Mouse (Mus musculus) erythroblast, embryonic 14.5 days (primary cell): ENCODE results near the gene Nmur1. TPM values are rescaled to one million over a fixed set of nuclear protein-coding genes. Genes with fewer than 3 reads are reported as not detected.

ENCODE experiments used
- H3K27me3 ChIP-seq: 2 replicates; pipeline ENCODE4 v1.6.1; 2012; ENCODE audit warnings: inconsistent platforms; ENCODE audit not compliant: control insufficient read depth
- H3K36me3 ChIP-seq: 2 replicates; pipeline ENCODE4 v1.6.1; 2012; ENCODE audit warnings: mild to moderate bottlenecking, inconsistent platforms; ENCODE audit not compliant: control insufficient read depth
- H3K4me1 ChIP-seq: 2 replicates; pipeline ENCODE4 v1.6.1; 2012; ENCODE audit warnings: inconsistent platforms; ENCODE audit not compliant: control insufficient read depth
- H3K4me3 ChIP-seq: replicated peaks from 2 replicates; pipeline ENCODE3; 2012; ENCODE audit warnings: moderate library complexity, mild to moderate bottlenecking, inconsistent platforms
- H3K9me3 ChIP-seq: 2 replicates; pipeline ENCODE4 v1.6.1; 2012; ENCODE audit warnings: low read length, inconsistent platforms, mixed read lengths; ENCODE audit not compliant: control insufficient read depth
- GATA1 ChIP-seq: IDR thresholded peaks from 2 replicates; pipeline ENCODE4 v1.6.1; 2012; ENCODE audit warnings: low read length, inconsistent platforms, mixed read lengths
- TAL1 ChIP-seq: IDR thresholded peaks from 3 replicates; pipeline ENCODE4 v1.6.1; 2012; ENCODE audit warnings: low read length, inconsistent platforms, mixed read lengths
- polyA plus RNA-seq: library from polyadenylated mRNA; stranded (reverse); fragments of >175 nt; gene quantifications from 2 replicates; pipeline ENCODE4 v1.2.3, GENCODE M21; 2012

The Nmur1 gene
- polyA plus RNA-seq, 1 experiment, result not detected

GRCm38 (mm10) chr1:86421007-86421406 lies 5.0 kb downstream of the Nmur1 start:
- Histone ChIP-seq H3K4me1 (peaks cover 3% of the 10 kb centered on the region), H3K9me3 (no peaks in the 10 kb centered on the region), H3K36me3 (no peaks in the 10 kb centered on the region), H3K4me3 (no peak overlapping the region), H3K27me3 (no peaks in the 10 kb centered on the region)
- no peak for TF ChIP-seq TAL1
- no peak for TF ChIP-seq GATA1

GRCm38 (mm10) chr1:86416321-86416720 lies 9.7 kb downstream of the Nmur1 start:
- Histone ChIP-seq H3K27me3 (no peaks in the 10 kb centered on the region; the same call in 1 of the 2 replicates), H3K9me3 (no peaks in the 10 kb centered on the region), H3K36me3 (no peaks in the 10 kb centered on the region), H3K4me3 (no peak overlapping the region), H3K4me1 (peaks cover 9% of the 10 kb centered on the region)
- no peak for TF ChIP-seq TAL1
- TF ChIP-seq GATA1, result no peak

- H3K4me3 ChIP-seq, result no peak overlapping the region
- TF ChIP-seq GATA1, result no peak
- TF ChIP-seq TAL1, result no peak
Measured at GRCm38 (mm10) chr1:86415612-86416184, 10.3 kb downstream of the Nmur1 start.

GRCm38 (mm10) chr1:86415144-86415543 lies 10.9 kb downstream of the Nmur1 start:
- H3K27me3 ChIP-seq, result no peaks in the 10 kb centered on the region; the same call in 1 of the 2 replicates
- H3K9me3 ChIP-seq, result no peaks in the 10 kb centered on the region
- no peak overlapping the region for H3K4me3 ChIP-seq
- TF ChIP-seq GATA1, result no peak
- TF ChIP-seq TAL1, result no peak
- peaks cover 9% of the 10 kb centered on the region for H3K4me1 ChIP-seq
- H3K36me3 ChIP-seq, result no peaks in the 10 kb centered on the region

More at GRCm38 (mm10) chr1:86415612-86416184, 10.3 kb downstream of the Nmur1 start:
- Histone ChIP-seq H3K27me3 (no peaks in the 10 kb centered on the region; the same call in 1 of the 2 replicates), H3K9me3 (no peaks in the 10 kb centered on the region), H3K4me1 (peaks cover 9% of the 10 kb centered on the region), H3K36me3 (no peaks in the 10 kb centered on the region)

GRCm38 (mm10) chr1:86414715-86415114 lies 11.3 kb downstream of the Nmur1 start:
- H3K36me3 ChIP-seq, result no peaks in the 10 kb centered on the region
- H3K4me3 ChIP-seq, result no peak overlapping the region
- H3K9me3 ChIP-seq, result no peaks in the 10 kb centered on the region
- peaks cover 9% of the 10 kb centered on the region for H3K4me1 ChIP-seq
- no peak for TF ChIP-seq TAL1
- TF ChIP-seq GATA1, result no peak
- H3K27me3 ChIP-seq, result no peaks in the 10 kb centered on the region; the same call in 1 of the 2 replicates

GRCm38 (mm10) chr1:86409476-86409875 lies 16.6 kb downstream of the Nmur1 start:
- H3K9me3 ChIP-seq, result peaks cover 3% of the 10 kb centered on the region; the same call in 1 of the 2 replicates
- no peaks in the 10 kb centered on the region for H3K4me1 ChIP-seq
- no peak for TF ChIP-seq GATA1
- TF ChIP-seq TAL1, result no peak
- no peaks in the 10 kb centered on the region for H3K27me3 ChIP-seq
- no peaks in the 10 kb centered on the region for H3K36me3 ChIP-seq
- no peak overlapping the region for H3K4me3 ChIP-seq

- H3K4me1 ChIP-seq, result no peaks in the 10 kb centered on the region
- no peaks in the 10 kb centered on the region for H3K36me3 ChIP-seq
- peaks cover 3% of the 10 kb centered on the region; the same call in 1 of the 2 replicates for H3K9me3 ChIP-seq
- H3K27me3 ChIP-seq, result no peaks in the 10 kb centered on the region
- no peak overlapping the region for H3K4me3 ChIP-seq
- TF ChIP-seq TAL1, result no peak
- no peak for TF ChIP-seq GATA1
Measured at GRCm38 (mm10) chr1:86408515-86408914, 17.5 kb downstream of the Nmur1 start.

GRCm38 (mm10) chr1:86406914-86407313 lies 19.1 kb downstream of the Nmur1 start:
- H3K9me3 ChIP-seq, result peaks cover 3% of the 10 kb centered on the region; the same call in 1 of the 2 replicates
- no peak overlapping the region for H3K4me3 ChIP-seq
- no peaks in the 10 kb centered on the region for H3K4me1 ChIP-seq
- H3K27me3 ChIP-seq, result no peaks in the 10 kb centered on the region
- TF ChIP-seq TAL1, result no peak
- no peak for TF ChIP-seq GATA1
- no peaks in the 10 kb centered on the region for H3K36me3 ChIP-seq

- no peak overlapping the region for H3K4me3 ChIP-seq
- H3K36me3 ChIP-seq, result no peaks in the 10 kb centered on the region
- peaks cover 3% of the 10 kb centered on the region; the same call in 1 of the 2 replicates for H3K9me3 ChIP-seq
- H3K27me3 ChIP-seq, result no peaks in the 10 kb centered on the region
- TF ChIP-seq GATA1 (no peak), TAL1 (no peak)
- H3K4me1 ChIP-seq, result no peaks in the 10 kb centered on the region
Measured at GRCm38 (mm10) chr1:86406313-86406712, 19.7 kb downstream of the Nmur1 start.

GRCm38 (mm10) chr1:86404834-86405233 lies 21.2 kb downstream of the Nmur1 start:
- H3K36me3 ChIP-seq, result no peaks in the 10 kb centered on the region
- no peaks in the 10 kb centered on the region for H3K27me3 ChIP-seq
- no peak overlapping the region for H3K4me3 ChIP-seq
- H3K4me1 ChIP-seq, result no peaks in the 10 kb centered on the region
- TF ChIP-seq GATA1 (no peak), TAL1 (no peak)
- peaks cover 3% of the 10 kb centered on the region; the same call in 1 of the 2 replicates for H3K9me3 ChIP-seq
